Mouse (Mus musculus): Measurements from ENCODE around the gene Slc25a11. TPM values are rescaled to one million over a fixed set of nuclear protein-coding genes. Genes with fewer than 3 reads are reported as not detected.

The Slc25a11 gene
- polyA plus RNA-seq, 1 experiment from 2014 or later: 158 TPM

GRCm38 (mm10) chr11:70639976-70640375, 7.3 kb downstream of the Slc25a11 start:
- Histone ChIP-seq H3K27me3 (ENCODE audit: control insufficient read depth, insufficient read depth, low read length) (no peaks in the 10 kb centered on the region), H3K36me3 (ENCODE audit: control insufficient read depth, insufficient read depth, low read length) (peaks cover 12% of the 10 kb centered on the region), H3K4me1 (ENCODE audit: control insufficient read depth, insufficient read depth, low read length) (no peaks in the 10 kb centered on the region), H3K27ac (replicated peaks; ENCODE audit: low read depth, low read length) (no peak overlapping the region), H3K4me3 (replicated peaks; ENCODE audit: low read depth, low read length) (no peak overlapping the region), H3K9me3 (ENCODE audit: control insufficient read depth, low read length) (no peaks in the 10 kb centered on the region), H3K4me2 (ENCODE audit: low read length) (no peak overlapping the region), H3K9ac (replicated peaks; ENCODE audit: low read length) (no peak overlapping the region)
- 91% methylated on average over 8 of the region's 8 CpGs for WGBS
- ATAC-seq (ENCODE audit: low FRiP score, low TSS enrichment) (no peak), DNase-seq (no peak)

DNA sequence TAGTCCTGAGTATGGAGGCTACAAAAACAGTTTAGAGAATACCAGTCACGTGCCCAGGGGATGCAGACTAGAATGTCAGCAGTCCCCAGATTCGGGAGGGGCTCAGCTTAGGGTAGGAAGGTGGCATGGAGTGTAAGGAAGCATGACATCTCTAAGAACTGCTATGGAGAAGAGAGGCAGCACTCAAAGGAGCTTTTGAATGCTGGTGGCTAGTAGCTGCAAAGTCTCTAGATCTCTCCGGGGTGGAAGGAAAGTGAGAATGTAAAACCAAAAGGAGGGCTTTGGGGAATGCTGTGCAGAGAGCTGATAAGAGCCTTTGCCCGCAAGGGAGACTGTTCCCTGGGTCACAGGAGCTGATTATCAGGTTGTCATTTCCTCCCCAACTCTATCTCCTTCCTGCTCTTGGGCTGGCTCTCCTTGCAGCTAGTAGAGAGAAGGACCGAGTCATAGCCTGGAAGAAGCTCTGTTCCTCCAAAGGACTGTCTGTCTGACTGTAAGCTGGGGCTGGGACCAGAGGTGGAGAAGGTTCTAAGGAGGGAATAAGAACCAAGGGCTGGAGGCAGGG, 8.5 kb downstream of the Slc25a11 start, which contains the start of gene Gp1ba:
Gene Gp1ba (plus strand): TSS at position 409 of the 565 bp plus-strand sequence.
- WGBS: 57% methylated on average over 5 of the region's 5 CpGs

DNA sequence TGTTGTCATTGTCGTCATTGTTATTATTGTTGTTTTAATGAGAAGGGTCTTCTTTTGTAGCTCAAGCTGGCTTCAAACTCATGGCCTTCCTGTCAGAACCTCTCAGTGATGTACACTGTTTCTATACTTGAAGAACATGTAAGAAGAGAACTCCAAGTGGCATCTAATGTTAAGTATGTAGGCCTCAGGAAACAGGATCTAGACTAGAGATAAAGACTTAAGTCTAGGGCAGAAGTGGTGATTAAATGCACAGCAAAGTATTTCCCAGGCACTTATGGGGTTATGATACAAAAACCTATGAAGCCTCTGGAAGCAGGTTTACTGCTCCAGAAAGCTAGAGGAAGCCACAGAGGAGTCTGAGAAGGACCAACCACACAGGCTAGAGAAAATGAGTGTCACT, 9.0 kb downstream of the Slc25a11 start:
- ATAC-seq (ENCODE audit: low FRiP score, low TSS enrichment) (no peak), DNase-seq (no peak)
- no peaks in the 10 kb centered on the region for H3K4me1 ChIP-seq (ENCODE audit: control insufficient read depth, insufficient read depth, low read length)
- 88% methylated on average over 1 of the region's 1 CpGs for WGBS
- no peaks in the 10 kb centered on the region for H3K27me3 ChIP-seq (ENCODE audit: control insufficient read depth, insufficient read depth, low read length)
- no peak overlapping the region for H3K4me3 ChIP-seq (replicated peaks; ENCODE audit: low read depth, low read length)
- peaks cover 3% of the 10 kb centered on the region for H3K36me3 ChIP-seq (ENCODE audit: control insufficient read depth, insufficient read depth, low read length)
- no peak overlapping the region for H3K9ac ChIP-seq (replicated peaks; ENCODE audit: low read length)
- no peak overlapping the region for H3K27ac ChIP-seq (replicated peaks; ENCODE audit: low read depth, low read length)
- no peaks in the 10 kb centered on the region for H3K9me3 ChIP-seq (ENCODE audit: control insufficient read depth, low read length)
- no peak overlapping the region for H3K4me2 ChIP-seq (ENCODE audit: low read length)

More for the DNA sequence above, 8.5 kb downstream of the Slc25a11 start, which contains the start of gene Gp1ba:
- no peak within 1 kb of the TSS for H3K4me3 ChIP-seq (replicated peaks; ENCODE audit: low read depth, low read length)
- H3K36me3 ChIP-seq (ENCODE audit: control insufficient read depth, insufficient read depth, low read length): peaks cover 3% of the 10 kb centered on the region
- no peak within 1 kb of the TSS for H3K27ac ChIP-seq (replicated peaks; ENCODE audit: low read depth, low read length)
- no peaks in the 10 kb centered on the region for H3K4me1 ChIP-seq (ENCODE audit: control insufficient read depth, insufficient read depth, low read length)
- no peak within 1 kb of the TSS for H3K4me2 ChIP-seq (ENCODE audit: low read length)
- no peak within 1 kb of the TSS for H3K9ac ChIP-seq (replicated peaks; ENCODE audit: low read length)
- ATAC-seq (ENCODE audit: low FRiP score, low TSS enrichment): no peak
- DNase-seq: no peak
- no peaks in the 10 kb centered on the region for H3K27me3 ChIP-seq (ENCODE audit: control insufficient read depth, insufficient read depth, low read length)
- H3K9me3 ChIP-seq (ENCODE audit: control insufficient read depth, low read length): no peaks in the 10 kb centered on the region

DNA sequence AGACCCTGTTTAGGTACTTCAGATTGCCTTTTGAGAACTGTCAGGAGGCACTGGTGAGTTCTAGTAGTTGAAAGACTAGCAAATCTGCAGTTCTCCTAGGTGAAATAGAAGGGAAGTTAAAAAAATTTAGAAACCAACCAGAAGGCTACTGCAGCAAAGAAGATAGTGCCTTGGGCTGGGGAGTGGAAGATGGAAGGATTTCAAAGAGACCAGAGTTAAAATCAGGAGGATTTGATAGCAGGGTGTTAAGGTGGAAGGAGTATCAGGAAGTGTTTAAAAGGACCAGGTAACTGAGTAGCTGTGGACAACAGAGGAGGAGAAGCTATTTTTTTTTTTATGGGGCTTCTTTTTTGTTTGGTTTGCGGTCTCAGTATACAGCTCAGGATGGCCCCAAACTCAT, 9.5 kb downstream of the Slc25a11 start:
- Histone ChIP-seq H3K36me3 (ENCODE audit: control insufficient read depth, insufficient read depth, low read length) (peaks cover 2% of the 10 kb centered on the region), H3K4me2 (ENCODE audit: low read length) (no peak overlapping the region), H3K27me3 (ENCODE audit: control insufficient read depth, insufficient read depth, low read length) (no peaks in the 10 kb centered on the region), H3K9me3 (ENCODE audit: control insufficient read depth, low read length) (no peaks in the 10 kb centered on the region), H3K27ac (replicated peaks; ENCODE audit: low read depth, low read length) (no peak overlapping the region), H3K9ac (replicated peaks; ENCODE audit: low read length) (no peak overlapping the region), H3K4me3 (replicated peaks; ENCODE audit: low read depth, low read length) (no peak overlapping the region), H3K4me1 (ENCODE audit: control insufficient read depth, insufficient read depth, low read length) (no peaks in the 10 kb centered on the region)
- ATAC-seq (ENCODE audit: low FRiP score, low TSS enrichment) (no peak), DNase-seq (no peak)
- 95% methylated on average over 1 of the region's 1 CpGs for WGBS

DNA sequence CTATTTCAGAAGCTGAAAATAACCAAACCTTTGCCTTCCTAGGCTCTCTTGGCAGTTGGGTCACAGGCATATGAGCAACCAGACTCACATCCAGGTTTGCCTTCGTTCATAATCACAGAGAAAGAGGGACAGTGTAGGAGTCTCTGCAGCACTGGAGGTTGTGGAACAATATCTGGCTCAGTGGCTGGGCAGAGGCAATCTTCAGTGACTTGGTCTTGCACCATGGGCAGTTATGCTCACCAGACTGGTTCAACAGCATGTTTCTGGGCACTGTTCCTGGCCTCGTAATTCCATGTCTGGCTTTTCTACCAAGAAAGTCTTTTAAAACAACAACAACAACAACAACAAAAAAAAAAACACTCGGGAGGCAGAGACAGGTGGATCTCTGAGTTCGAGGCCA, 11.7 kb downstream of the Slc25a11 start:
- Histone ChIP-seq H3K4me1 (ENCODE audit: control insufficient read depth, insufficient read depth, low read length) (no peaks in the 10 kb centered on the region), H3K9me3 (ENCODE audit: control insufficient read depth, low read length) (no peaks in the 10 kb centered on the region), H3K9ac (replicated peaks; ENCODE audit: low read length) (no peak overlapping the region), H3K4me2 (ENCODE audit: low read length) (no peak overlapping the region), H3K27ac (replicated peaks; ENCODE audit: low read depth, low read length) (no peak overlapping the region), H3K36me3 (ENCODE audit: control insufficient read depth, insufficient read depth, low read length) (no peaks in the 10 kb centered on the region), H3K27me3 (ENCODE audit: control insufficient read depth, insufficient read depth, low read length) (no peaks in the 10 kb centered on the region), H3K4me3 (replicated peaks; ENCODE audit: low read depth, low read length) (no peak overlapping the region)
- DNase-seq (no peak), ATAC-seq (ENCODE audit: low FRiP score, low TSS enrichment) (no peak)
- 89% methylated on average over 4 of the region's 4 CpGs for WGBS

DNA sequence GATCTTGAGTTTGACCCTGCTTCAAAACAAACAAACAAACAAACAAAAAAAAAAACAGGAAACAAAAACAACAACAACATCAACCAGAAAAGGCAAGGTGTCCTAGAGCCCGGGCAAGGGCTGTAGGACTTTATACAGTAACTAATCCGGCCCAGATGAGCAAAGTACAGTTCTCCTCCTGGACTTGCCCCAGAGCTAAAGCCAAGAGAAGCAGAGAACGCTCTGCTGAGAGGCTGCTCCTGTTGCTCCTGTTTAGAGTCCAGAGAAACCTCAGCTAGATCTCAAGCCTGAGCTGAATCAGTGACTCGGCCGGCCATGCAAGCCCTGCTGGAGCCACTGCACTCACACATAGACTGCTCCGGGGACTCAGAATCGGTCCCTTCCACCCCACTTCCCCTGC, 17.1 kb downstream of the Slc25a11 start:
- no peaks in the 10 kb centered on the region for H3K9me3 ChIP-seq (ENCODE audit: control insufficient read depth, low read length)
- H3K36me3 ChIP-seq (ENCODE audit: control insufficient read depth, insufficient read depth, low read length): no peaks in the 10 kb centered on the region
- H3K4me2 ChIP-seq (ENCODE audit: low read length): no peak overlapping the region
- ATAC-seq (ENCODE audit: low FRiP score, low TSS enrichment) (no peak), DNase-seq (no peak)
- H3K4me1 ChIP-seq (ENCODE audit: control insufficient read depth, insufficient read depth, low read length): no peaks in the 10 kb centered on the region
- H3K27ac ChIP-seq (replicated peaks; ENCODE audit: low read depth, low read length): no peak overlapping the region
- no peak overlapping the region for H3K4me3 ChIP-seq (replicated peaks; ENCODE audit: low read depth, low read length)
- H3K27me3 ChIP-seq (ENCODE audit: control insufficient read depth, insufficient read depth, low read length): no peaks in the 10 kb centered on the region
- no peak overlapping the region for H3K9ac ChIP-seq (replicated peaks; ENCODE audit: low read length)
- WGBS: 73% methylated on average over 7 of the region's 7 CpGs

GRCm38 (mm10) chr11:70629557-70629956, 17.7 kb downstream of the Slc25a11 start:
- no peak overlapping the region for H3K4me2 ChIP-seq (ENCODE audit: low read length)
- WGBS: 64% methylated on average over 5 of the region's 5 CpGs
- no peak for ATAC-seq (ENCODE audit: low FRiP score, low TSS enrichment)
- H3K4me1 ChIP-seq (ENCODE audit: control insufficient read depth, insufficient read depth, low read length): no peaks in the 10 kb centered on the region
- no peaks in the 10 kb centered on the region for H3K27me3 ChIP-seq (ENCODE audit: control insufficient read depth, insufficient read depth, low read length)
- no peak overlapping the region for H3K27ac ChIP-seq (replicated peaks; ENCODE audit: low read depth, low read length)
- H3K4me3 ChIP-seq (replicated peaks; ENCODE audit: low read depth, low read length): no peak overlapping the region
- H3K9me3 ChIP-seq (ENCODE audit: control insufficient read depth, low read length): no peaks in the 10 kb centered on the region
- H3K36me3 ChIP-seq (ENCODE audit: control insufficient read depth, insufficient read depth, low read length): no peaks in the 10 kb centered on the region
- no peak overlapping the region for H3K9ac ChIP-seq (replicated peaks; ENCODE audit: low read length)
- peak; percentile 48 for DNase-seq

- Histone ChIP-seq H3K27ac (replicated peaks; ENCODE audit: low read depth, low read length) (no peak overlapping the region), H3K9me3 (ENCODE audit: control insufficient read depth, low read length) (no peaks in the 10 kb centered on the region), H3K9ac (replicated peaks; ENCODE audit: low read length) (no peak overlapping the region), H3K4me2 (ENCODE audit: low read length) (no peak overlapping the region), H3K36me3 (ENCODE audit: control insufficient read depth, insufficient read depth, low read length) (no peaks in the 10 kb centered on the region), H3K4me1 (ENCODE audit: control insufficient read depth, insufficient read depth, low read length) (no peaks in the 10 kb centered on the region), H3K27me3 (ENCODE audit: control insufficient read depth, insufficient read depth, low read length) (no peaks in the 10 kb centered on the region), H3K4me3 (replicated peaks; ENCODE audit: low read depth, low read length) (no peak overlapping the region)
- no peak for ATAC-seq (ENCODE audit: low FRiP score, low TSS enrichment)
- WGBS: 77% methylated on average over 2 of the region's 2 CpGs
- no peak for DNase-seq
These were observed 18.8 kb downstream of the Slc25a11 start for GRCm38 (mm10) chr11:70628431-70628830.

- no peaks in the 10 kb centered on the region for H3K4me1 ChIP-seq (ENCODE audit: control insufficient read depth, insufficient read depth, low read length)
- H3K36me3 ChIP-seq (ENCODE audit: control insufficient read depth, insufficient read depth, low read length): no peaks in the 10 kb centered on the region
- 80% methylated on average over 4 of the region's 4 CpGs for WGBS
- no peak for DNase-seq
- no peaks in the 10 kb centered on the region for H3K9me3 ChIP-seq (ENCODE audit: control insufficient read depth, low read length)
- no peaks in the 10 kb centered on the region for H3K27me3 ChIP-seq (ENCODE audit: control insufficient read depth, insufficient read depth, low read length)
- no peak overlapping the region for H3K27ac ChIP-seq (replicated peaks; ENCODE audit: low read depth, low read length)
- ATAC-seq (ENCODE audit: low FRiP score, low TSS enrichment): no peak
- no peak overlapping the region for H3K9ac ChIP-seq (replicated peaks; ENCODE audit: low read length)
- H3K4me3 ChIP-seq (replicated peaks; ENCODE audit: low read depth, low read length): no peak overlapping the region
- no peak overlapping the region for H3K4me2 ChIP-seq (ENCODE audit: low read length)
These were observed 20.4 kb downstream of the Slc25a11 start for GRCm38 (mm10) chr11:70626877-70627276.

Data from midbrain, embryonic 14.5 days (tissue).